Mouse (Mus musculus) CD4-positive, CD25-positive, alpha-beta regulatory T cell, adult 9 weeks (primary cell): ENCODE measurements around the gene Lgals4. TPM values are rescaled to one million over a fixed set of nuclear protein-coding genes. Genes with fewer than 3 reads are reported as not detected.

Experiments
- polyA plus RNA-seq: library from polyadenylated mRNA; unstranded; fragments of 100-300 nt; shearing (Covaris generic); gene quantifications from one replicate; pipeline ENCODE4 v1.2.1, GENCODE M21; 2017

Gene Lgals4
- 26.3 TPM for polyA plus RNA-seq

DNA sequence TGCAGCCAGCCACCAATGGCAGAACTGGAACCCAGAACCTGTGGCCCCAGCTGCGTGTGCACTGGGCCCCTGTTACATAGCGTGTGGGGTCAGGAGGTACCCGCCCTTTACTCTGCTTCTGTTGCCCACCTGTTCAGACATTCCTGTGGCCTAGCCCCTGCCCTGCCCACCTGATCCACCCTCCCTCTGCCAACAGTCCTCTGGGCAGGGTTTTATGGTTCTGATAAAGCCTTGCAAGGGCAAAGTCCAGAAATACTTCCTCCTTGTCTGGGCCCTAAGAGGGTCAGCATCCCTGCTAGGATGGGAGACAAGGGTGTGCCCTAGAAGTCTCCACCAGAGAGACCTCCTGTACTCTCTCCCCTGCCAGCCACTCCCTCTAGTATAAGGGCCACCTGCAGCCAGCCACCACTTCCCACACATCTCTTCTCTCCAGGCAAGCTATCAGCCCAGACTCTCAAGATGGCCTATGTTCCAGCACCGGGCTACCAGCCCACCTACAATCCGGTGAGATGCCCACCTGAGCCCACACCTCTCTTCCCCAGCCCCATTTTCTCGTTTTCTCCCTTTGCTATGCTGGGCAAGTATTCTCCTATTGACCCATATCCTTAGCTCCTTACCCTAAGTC lies at the start of gene Lgals4:
TSS of gene Lgals4 (plus strand) at position 132 of the 625 bp plus-strand sequence.

GRCm38 (mm10) chr7:28788307-28789195 lies 45.1 kb upstream of the Lgals4 start, which contains the start of gene Rinl:
Rinl (plus strand) TSS chr7:28788969.

DNA sequence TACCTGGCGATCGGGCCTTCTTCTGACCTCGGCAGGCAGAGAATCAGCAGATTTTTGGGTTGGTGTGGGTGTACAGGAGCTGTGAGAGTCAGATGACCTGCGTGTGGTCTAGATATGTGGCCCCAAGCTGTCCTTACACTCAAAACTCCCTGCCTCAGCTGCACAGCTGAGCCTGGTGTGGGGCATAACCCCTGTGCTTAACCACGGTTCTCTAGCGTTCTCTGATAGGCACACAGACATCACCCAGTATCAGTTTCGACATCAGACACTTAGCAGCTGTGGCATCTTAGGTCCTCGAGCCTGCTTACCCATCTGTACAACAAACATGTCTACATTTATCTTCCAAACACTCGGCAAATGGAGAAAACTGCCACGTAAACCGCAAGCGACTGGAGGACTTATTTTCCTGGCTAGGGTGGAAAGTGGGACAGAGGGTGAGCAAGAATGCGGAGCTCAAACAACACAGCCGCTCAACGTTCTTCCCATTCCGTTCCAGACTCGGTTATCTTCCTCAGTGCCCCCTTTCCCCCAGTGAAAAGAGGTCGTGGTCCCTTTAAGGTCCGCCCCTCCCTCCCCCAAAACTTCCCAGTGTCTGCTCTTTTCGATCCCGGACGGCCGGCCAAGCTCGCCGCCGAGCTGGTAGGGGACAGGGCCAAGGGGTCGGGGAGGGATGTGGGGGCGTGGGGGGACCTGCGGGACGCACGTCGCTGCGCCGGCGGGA lies 25.3 kb upstream of the Lgals4 start, which contains the start of gene Hnrnpl:
TSS of gene Hnrnpl (plus strand) at position 321 of the 721 bp plus-strand sequence.

DNA sequence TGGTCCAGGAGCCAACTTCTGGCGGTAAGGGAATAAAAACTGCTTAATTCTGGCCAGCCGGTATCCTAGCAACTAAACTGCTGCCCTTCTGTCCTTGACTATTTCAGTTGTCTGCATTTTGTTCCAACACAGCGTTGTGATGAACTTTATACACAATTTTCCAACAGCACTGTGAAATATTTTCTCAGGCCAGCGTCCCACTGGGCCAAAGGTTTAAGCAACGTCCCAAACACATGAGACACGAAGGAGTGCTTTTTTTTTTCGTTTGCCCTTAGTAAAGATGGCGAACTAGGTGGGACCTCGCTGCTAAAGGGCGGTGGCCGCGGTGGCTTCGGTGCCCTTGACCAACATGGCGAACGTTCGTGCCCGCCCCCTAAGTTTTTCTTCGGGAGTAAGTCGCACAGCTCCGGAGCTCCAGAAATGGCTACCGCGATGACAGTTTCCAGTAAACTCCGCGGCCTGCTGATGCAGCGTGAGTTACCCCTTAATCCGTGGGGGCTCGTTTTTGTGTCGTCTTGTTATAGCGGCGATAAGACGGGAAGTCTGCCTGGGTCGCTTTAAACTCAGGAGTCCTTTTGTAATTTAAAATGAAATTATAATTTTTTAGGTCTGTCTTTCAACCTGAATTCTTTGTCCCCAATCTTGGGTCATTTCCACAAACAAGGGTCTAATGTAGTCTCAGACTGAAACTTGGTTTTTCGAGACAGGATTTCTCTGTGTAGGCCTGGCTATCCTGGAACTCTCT lies 8.5 kb upstream of the Lgals4 start, which contains the start of gene Ech1:
TSS of gene Ech1 (plus strand) at position 277 of the 745 bp plus-strand sequence.

GRCm38 (mm10) chr7:28863540-28863939 lies 29.9 kb downstream of the Lgals4 start, which contains the start of gene Lgals7:
Lgals7 (plus strand) TSS chr7:28863853.

GRCm38 (mm10) chr7:28881199-28881598 lies 47.5 kb downstream of the Lgals4 start, which contains the start of gene Capn12:
Capn12 (plus strand) TSS chr7:28881422.

Other genes with a start within 250 kb of the Lgals4 start
- 4.4 TPM for gene Samd4b, start 235.7 kb upstream of the Lgals4 start, polyA plus RNA-seq
- 5.0 TPM for gene Pak4, start 235.7 kb upstream of the Lgals4 start, polyA plus RNA-seq
- gene Acp7, start 202.5 kb upstream of the Lgals4 start, polyA plus RNA-seq, result not detected
- 3.8 TPM for gene Fbxo27, start 141.0 kb upstream of the Lgals4 start, polyA plus RNA-seq
- 8.0 TPM for gene Fbxo17, start 117.0 kb upstream of the Lgals4 start, polyA plus RNA-seq
- gene Mrps12, start 92.0 kb upstream of the Lgals4 start, polyA plus RNA-seq, result 101 TPM
- gene Sars2, start 91.9 kb upstream of the Lgals4 start, polyA plus RNA-seq, result 23.2 TPM
- gene Ccer2, start 77.7 kb upstream of the Lgals4 start, polyA plus RNA-seq, result not detected
- 88.8 TPM for gene Sirt2, start 67.1 kb upstream of the Lgals4 start, polyA plus RNA-seq
- gene Nfkbib, start 66.3 kb upstream of the Lgals4 start, polyA plus RNA-seq, result 131 TPM
- 254 TPM for gene Rinl, start 44.9 kb upstream of the Lgals4 start, polyA plus RNA-seq
- gene Hnrnpl, start 25.3 kb upstream of the Lgals4 start, polyA plus RNA-seq, result 106 TPM
- 216 TPM for gene Ech1, start 8.6 kb upstream of the Lgals4 start, polyA plus RNA-seq
- gene Lgals7, start 30.0 kb downstream of the Lgals4 start, polyA plus RNA-seq, result 2.8 TPM
- 0.25 TPM for gene Capn12, start 47.6 kb downstream of the Lgals4 start, polyA plus RNA-seq
- 203 TPM for gene Actn4, start 128.5 kb downstream of the Lgals4 start, polyA plus RNA-seq
- gene Eif3k, start 148.0 kb downstream of the Lgals4 start, polyA plus RNA-seq, result 453 TPM
- 90.6 TPM for gene Map4k1, start 148.2 kb downstream of the Lgals4 start, polyA plus RNA-seq